Mouse (Mus musculus) layer of hippocampus, postnatal 36 days (tissue): ENCODE measurements around the gene Pfkfb2. TPM values are rescaled to one million over a fixed set of nuclear protein-coding genes. Genes with fewer than 3 reads are reported as not detected.
"Not testable (repeated sequence)": the region's sequence is repeated elsewhere in the genome, so short reads cannot be mapped to it uniquely, and the experiment has no call there.

Experiments used
- DNase-seq, 2 experiments: peaks; one replicate each; pipeline ENCODE4 v3.0.0; 2022
- total RNA-seq, 2 experiments: library from RNA; stranded (reverse); gene quantifications; 2 replicates each; pipeline ENCODE4 v1.2.3; 2021

The Pfkfb2 gene
- total RNA-seq, 2 experiments from 2014 or later, result 46.2 to 46.7 TPM

GRCm38 (mm10) chr1:130683905-130684304 lies 45.1 kb downstream of the Pfkfb2 start:
- DNase-seq, result no peak

GRCm38 (mm10) chr1:130681656-130682413 lies 47.2 kb downstream of the Pfkfb2 start:
- DNase-seq, result no peak

GRCm38 (mm10) chr1:130681075-130681474 lies 48.0 kb downstream of the Pfkfb2 start:
- no peak for DNase-seq

- no peak for DNase-seq
Measured at GRCm38 (mm10) chr1:130678551-130678950, 50.5 kb downstream of the Pfkfb2 start.

- DNase-seq, result not testable (repeated sequence)
Measured at GRCm38 (mm10) chr1:130663576-130663975, 65.5 kb downstream of the Pfkfb2 start.

GRCm38 (mm10) chr1:130661454-130661853 lies 67.6 kb downstream of the Pfkfb2 start, which contains the start of gene C4bp:
Gene C4bp (minus strand): TSS chr1:130661632.
- no peak for DNase-seq

- not testable (repeated sequence) for DNase-seq
Measured at GRCm38 (mm10) chr1:130659641-130660040, 69.4 kb downstream of the Pfkfb2 start.

GRCm38 (mm10) chr1:130644103-130644502 lies 85.0 kb downstream of the Pfkfb2 start:
- DNase-seq, result no peak

- no peak for DNase-seq
Measured at GRCm38 (mm10) chr1:130640967-130641366, 88.1 kb downstream of the Pfkfb2 start.

Other genes with a start within 250 kb of the Pfkfb2 start
- gene Zp3r, start 99.6 kb downstream of the Pfkfb2 start, total RNA-seq, result not detected
- 1 to 10 TPM in 1 of 2 experiments, under 1 TPM in 1; 0.63 to 1.4 TPM for gene C4bp, start 67.6 kb downstream of the Pfkfb2 start, total RNA-seq
- not detected for gene Gm29427, start 13.5 kb downstream of the Pfkfb2 start, total RNA-seq
- 10 to 100 TPM; 18.0 to 18.1 TPM for gene Yod1, start 11.9 kb downstream of the Pfkfb2 start, total RNA-seq
- gene AA986860, start 2.7 kb upstream of the Pfkfb2 start, total RNA-seq, result 1 to 10 TPM; 1.3 TPM
- gene Fcamr, start 71.6 kb upstream of the Pfkfb2 start, total RNA-seq, result not detected
- gene Pigr, start 97.4 kb upstream of the Pfkfb2 start, total RNA-seq, result not detected
- not detected for gene Fcmr, start 136.4 kb upstream of the Pfkfb2 start, total RNA-seq
- gene Il24, start 158.2 kb upstream of the Pfkfb2 start, total RNA-seq, result not detected
- gene Il20, start 182.2 kb upstream of the Pfkfb2 start, total RNA-seq, result not detected
- gene Il19, start 210.9 kb upstream of the Pfkfb2 start, total RNA-seq, result not detected